Mouse (Mus musculus) heart, adult 2 months (tissue): ENCODE measurements around the gene Tbce. TPM values are rescaled to one million over a fixed set of nuclear protein-coding genes. Genes with fewer than 3 reads are reported as not detected.
"Not testable (repeated sequence)": the region's sequence is repeated elsewhere in the genome, so short reads cannot be mapped to it uniquely, and the experiment has no call there.

Experiments
- DNase-seq, 2 experiments: peaks; one replicate each; pipeline ENCODE4 v3.0.0; 2021
- H3K27ac ChIP-seq: fragments of 200-600 bp; 2 replicates; pipeline ENCODE4 v1.8.1; 2022
- H3K27me3 ChIP-seq: fragments of 200-500 bp; 2 replicates; pipeline ENCODE4 v1.6.1; 2012; ENCODE audit warnings: mild to moderate bottlenecking, low read length, inconsistent platforms, mixed read lengths; ENCODE audit not compliant: control insufficient read depth, insufficient read depth
- H3K36me3 ChIP-seq: fragments of 200-500 bp; 2 replicates; pipeline ENCODE4 v1.6.1; 2012; ENCODE audit warnings: low read length, inconsistent platforms; ENCODE audit not compliant: control insufficient read depth, insufficient read depth
- H3K4me1 ChIP-seq: fragments of 200-500 bp; 2 replicates; pipeline ENCODE4 v1.6.1; 2011; ENCODE audit warnings: low read length; ENCODE audit not compliant: control insufficient read depth, insufficient read depth
- H3K4me3 ChIP-seq: fragments of 200-600 bp; 2 replicates; pipeline ENCODE4 v1.8.1; 2022
- H3K79me2 ChIP-seq: fragments of 200-500 bp; replicated peaks from 2 replicates; pipeline ENCODE4 v1.6.1; 2012; ENCODE audit warnings: mild to moderate bottlenecking, inconsistent platforms, low read length, moderate library complexity, mixed read lengths; ENCODE audit not compliant: control insufficient read depth, insufficient read depth
- H3K9ac ChIP-seq: fragments of 200-500 bp; 2 replicates; pipeline ENCODE4 v1.6.1; 2012; ENCODE audit warnings: low read depth, mild to moderate bottlenecking, control low read depth, inconsistent platforms, low read length, mixed read lengths
- CTCF ChIP-seq: fragments of 200-600 bp; IDR thresholded peaks from 2 replicates; pipeline ENCODE4 v1.8.1; 2022; ENCODE audit warnings: antibody characterized with exemption, mild to moderate bottlenecking, moderate library complexity
- EP300 ChIP-seq: fragments of 200-500 bp; IDR thresholded peaks from 2 replicates; pipeline ENCODE4 v1.6.1; 2011; ENCODE audit warnings: low read depth, low read length, control low read depth; ENCODE audit not compliant: insufficient read depth
- POLR2A ChIP-seq: fragments of 200-500 bp; IDR thresholded peaks from 2 replicates; pipeline ENCODE4 v1.6.1; 2011; ENCODE audit warnings: mild to moderate bottlenecking, low read depth, low read length, control low read depth; ENCODE audit not compliant: insufficient read depth
- WGBS: fragments of 180-500 bp; shearing (Covaris S2); methylation state at CpG from one replicate; pipeline ENCODE4 v1.1.7; 2018; 5-methylcytosine and 5-hydroxymethylcytosine counted together
- intact Hi-C: fragments of 180-260 bp; cut with DNase I; formaldehyde crosslinking; loops from one replicate; pipeline ENCODE4 v1.15.1; 2025
- polyA plus RNA-seq: library from polyadenylated mRNA; depleted of rRNA; stranded (reverse); fragments of >200 nt; gene quantifications from 2 replicates; pipeline ENCODE4 v1.2.3, GENCODE M21; 2012
- total RNA-seq, 2 experiments: library from RNA; stranded (reverse); gene quantifications; 2 replicates each; pipeline ENCODE4 v1.2.3; 2021

The Tbce gene
- total and polyA plus RNA-seq, 3 experiments, result 16.5 to 21.2 (median 20.4) TPM

- intact Hi-C loops, result no loop called here
- WGBS, result 97% methylated on average over 6 of the region's 6 CpGs
- TF ChIP-seq CTCF, result no peak
- no peak for TF ChIP-seq EP300
- no peak for TF ChIP-seq POLR2A
These were observed 13.2 kb downstream of the Tbce start for GRCm38 (mm10) chr13:14026154-14026820.

GRCm38 (mm10) chr13:14025554-14025953, 13.9 kb downstream of the Tbce start:
- Histone ChIP-seq H3K36me3 (no peaks in the 10 kb centered on the region), H3K4me3 (no peak overlapping the region), H3K27me3 (no peaks in the 10 kb centered on the region), H3K79me2 (no peaks in the 10 kb centered on the region), H3K4me1 (no peaks in the 10 kb centered on the region), H3K27ac (no peak overlapping the region), H3K9ac (no peak overlapping the region)
- no peak for TF ChIP-seq CTCF
- no peak for TF ChIP-seq EP300
- no peak for TF ChIP-seq POLR2A
- DNase-seq, result no peak
- intact Hi-C loops, result no loop called here
- WGBS, result 92% methylated on average over 6 of the region's 6 CpGs

More at GRCm38 (mm10) chr13:14026154-14026820, 13.2 kb downstream of the Tbce start:
- no peaks in the 10 kb centered on the region for H3K36me3 ChIP-seq
- no peaks in the 10 kb centered on the region for H3K79me2 ChIP-seq
- no peaks in the 10 kb centered on the region for H3K27me3 ChIP-seq
- no peak overlapping the region for H3K27ac ChIP-seq
- no peak overlapping the region for H3K4me3 ChIP-seq
- H3K4me1 ChIP-seq, result no peaks in the 10 kb centered on the region
- no peak for DNase-seq
- no peak overlapping the region for H3K9ac ChIP-seq

DNA sequence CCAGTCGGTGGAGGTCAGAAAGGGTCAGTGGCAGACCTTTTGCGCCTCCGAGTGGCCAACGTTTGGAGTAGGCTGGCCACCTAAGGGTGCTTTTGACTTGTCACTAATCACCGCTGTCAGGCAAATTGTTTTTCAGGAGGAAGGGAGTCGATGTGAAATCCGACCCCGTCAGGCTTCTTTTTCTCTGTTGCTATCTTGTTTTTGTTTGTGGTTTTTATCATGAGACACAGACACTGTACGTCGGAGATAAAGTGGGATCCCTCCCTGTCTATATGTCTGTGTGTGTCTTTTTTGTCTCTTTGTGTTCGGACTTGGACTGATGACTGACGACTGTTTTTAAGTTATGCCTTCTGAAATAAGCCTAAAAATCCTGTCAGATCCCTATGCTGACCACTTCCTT, 18.0 kb downstream of the Tbce start:
- intact Hi-C loops, DNase-seq, H3K27ac ChIP-seq, H3K9ac ChIP-seq, H3K36me3 ChIP-seq, H3K27me3 ChIP-seq, H3K4me1 ChIP-seq, H3K79me2 ChIP-seq, H3K4me3 ChIP-seq: not testable (repeated sequence)
- WGBS, result 26% methylated on average over 12 of the region's 12 CpGs

DNA sequence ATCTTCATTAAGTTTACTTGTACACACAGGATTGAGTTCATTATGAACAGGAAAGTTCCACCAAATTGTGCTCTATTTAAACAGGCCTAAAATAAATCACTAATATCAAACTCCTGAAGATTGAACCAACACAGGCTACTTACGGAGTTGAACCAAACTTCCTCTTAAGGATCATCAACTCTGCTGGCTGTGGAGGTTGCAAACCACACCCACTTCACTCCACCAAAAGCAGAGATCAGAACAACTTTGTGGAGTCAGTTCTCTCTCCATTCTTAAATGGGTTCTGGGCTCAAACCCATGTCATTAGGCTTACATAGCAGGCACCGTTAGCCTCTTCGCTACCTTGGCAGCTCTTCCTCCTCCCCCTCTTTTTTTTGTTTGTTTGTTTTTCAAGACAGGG, 20.6 kb downstream of the Tbce start:
- H3K9ac ChIP-seq, result no peak overlapping the region
- no peaks in the 10 kb centered on the region for H3K36me3 ChIP-seq
- no peaks in the 10 kb centered on the region for H3K27me3 ChIP-seq
- no peak for TF ChIP-seq POLR2A
- no peak for TF ChIP-seq CTCF
- no peak for TF ChIP-seq EP300
- no peak overlapping the region for H3K4me3 ChIP-seq
- no peaks in the 10 kb centered on the region for H3K4me1 ChIP-seq
- H3K79me2 ChIP-seq, result no peaks in the 10 kb centered on the region
- intact Hi-C loops, result no loop called here
- H3K27ac ChIP-seq, result no peak overlapping the region
- DNase-seq, result no peak
- WGBS, result 92% methylated on average over 3 of the region's 3 CpGs

DNA sequence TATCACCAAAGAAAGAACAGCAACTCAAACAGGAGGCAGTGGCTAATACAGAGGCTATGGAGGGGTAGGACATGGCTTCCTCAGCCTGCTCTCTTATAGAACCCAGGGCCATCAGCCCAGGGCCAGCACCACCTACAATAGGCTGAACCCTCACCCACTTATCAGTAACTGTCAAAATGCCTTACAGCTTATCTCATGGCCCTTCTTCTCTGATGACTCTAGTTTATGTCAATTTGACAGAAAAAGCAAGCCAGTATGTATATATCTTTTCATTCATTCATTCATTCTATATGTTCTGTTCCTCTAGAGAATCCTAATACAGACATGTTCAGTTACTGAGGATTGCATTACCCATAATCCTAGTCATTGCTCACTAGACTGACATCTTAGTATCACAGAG, 21.2 kb downstream of the Tbce start:
- Histone ChIP-seq H3K9ac (no peak overlapping the region), H3K79me2 (no peaks in the 10 kb centered on the region), H3K4me1 (no peaks in the 10 kb centered on the region), H3K27me3 (no peaks in the 10 kb centered on the region), H3K27ac (no peak overlapping the region), H3K36me3 (no peaks in the 10 kb centered on the region), H3K4me3 (no peak overlapping the region)
- intact Hi-C loops, result no loop called here
- no peak for TF ChIP-seq EP300
- no peak for TF ChIP-seq CTCF
- no peak for TF ChIP-seq POLR2A
- no peak for DNase-seq

- intact Hi-C loops, result no loop called here
- Histone ChIP-seq H3K4me3 (no peak overlapping the region), H3K9ac (no peak overlapping the region), H3K36me3 (no peaks in the 10 kb centered on the region), H3K4me1 (no peaks in the 10 kb centered on the region), H3K27me3 (no peaks in the 10 kb centered on the region), H3K79me2 (no peaks in the 10 kb centered on the region), H3K27ac (no peak overlapping the region)
- no peak for DNase-seq
- TF ChIP-seq EP300 (no peak), POLR2A (no peak), CTCF (no peak)
- WGBS, result 86% methylated on average over 6 of the region's 6 CpGs
These were observed 23.8 kb downstream of the Tbce start for GRCm38 (mm10) chr13:14015609-14016008.
